Mouse (Mus musculus): ENCODE data around the gene Snd1.

DNA sequence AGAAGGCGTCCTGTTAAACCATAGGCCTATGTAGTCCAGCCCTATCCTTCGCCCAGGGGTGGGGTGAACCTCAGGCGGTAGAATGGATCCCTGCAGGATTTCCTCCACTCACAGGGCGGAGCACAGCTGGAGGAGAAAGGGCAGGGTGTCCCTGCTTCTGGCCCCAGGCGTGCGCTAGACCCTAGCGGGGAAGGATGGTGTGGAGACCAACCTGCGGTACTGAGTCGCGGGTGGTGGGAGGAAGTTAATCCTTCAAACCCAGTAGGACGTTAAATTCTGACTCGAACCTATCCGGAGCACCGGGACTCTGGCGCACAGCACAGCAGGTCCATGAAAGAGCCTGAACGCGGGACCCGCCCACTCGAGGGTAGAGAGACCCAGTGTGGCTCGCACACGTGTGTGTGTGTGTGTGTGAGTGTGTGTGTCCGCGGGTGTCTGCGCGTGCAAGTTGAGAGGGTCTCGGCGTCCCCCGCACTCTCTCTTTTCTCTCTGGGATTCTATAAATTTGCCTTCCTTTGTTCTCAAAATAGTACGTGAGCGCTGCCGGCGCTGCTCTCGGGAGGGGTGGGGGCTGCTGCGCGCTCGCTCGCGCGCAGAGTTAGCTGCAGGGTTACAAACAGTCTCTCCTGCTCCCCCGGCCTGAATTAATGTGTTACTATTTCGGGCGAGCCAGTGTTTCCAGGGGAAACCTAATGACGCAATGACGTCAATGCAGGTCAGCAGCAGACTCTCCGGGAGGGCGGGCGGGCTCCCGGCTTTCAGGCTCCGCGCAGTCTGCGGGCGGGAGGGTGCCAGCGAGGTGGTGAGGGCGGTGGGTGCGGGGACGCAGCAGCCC is 506.0 kb downstream of the Snd1 start:
- TF ChIP-seq CTCF (IDR thresholded peaks at IDR 0.05; ENCODE audit: control insufficient read depth, insufficient read depth, low read length): no peak
- no peak for TF ChIP-seq POLR2A (IDR thresholded peaks at IDR 0.05; ENCODE audit: borderline replicate concordance, control insufficient read depth, low read depth, low read length)
